8 mouse cellular contexts compared by ENCODE assay signal in genomic region chr2:155051622-155052351, GRCm38 (mm10). TPM values are rescaled to one million over a fixed set of nuclear protein-coding genes. Genes with fewer than 3 reads are reported as not detected.
A peak's percentile ranks its signal among the peaks of the same experiment; 100 is the strongest.
DNase-seq lines count a peak whose midpoint lies in the region; ATAC-seq and TF ChIP-seq lines count a peak whose summit lies in the region.

No protein-coding gene starts in this region.

- WGBS in heart, embryonic 16.5 days: 18% methylated on average over 9 of the region's 9 CpGs
- WGBS in heart, adult 2 months: 15% methylated on average over 9 of the region's 9 CpGs
- 13% methylated on average over 9 of the region's 9 CpGs for WGBS in intestine, embryonic 16.5 days

- no peak for TF ChIP-seq CTCF in heart, adult 2 months (IDR thresholded peaks at IDR 0.05)
- no peak for TF ChIP-seq CTCF in brain, embryonic 14.5 days (IDR thresholded peaks at IDR 0.05; ENCODE audit: borderline replicate concordance, extremely low read depth, insufficient read depth, insufficient read length)

- no peak for ATAC-seq in heart, embryonic 16.5 days (replicated peaks; ENCODE audit: extremely low read depth, insufficient read depth, low FRiP score)
- ATAC-seq in intestine, embryonic 16.5 days: 0 out of 2 replicates have a peak, but pooled peaks have one; percentile 12
- no peak for ATAC-seq in cerebellum, adult (ENCODE audit: insufficient number of reproducible peaks, low FRiP score, low TSS enrichment)

- no peaks in the 10 kb centered on the region for H3K27me3 ChIP-seq in heart, embryonic 16.5 days (ENCODE audit: control insufficient read depth, insufficient read depth, low read length)
- no peaks in the 10 kb centered on the region for H3K27me3 ChIP-seq in heart, adult 2 months (ENCODE audit: control insufficient read depth, insufficient read depth, low read length)
- H3K27me3 ChIP-seq in intestine, embryonic 16.5 days (replicated peaks; ENCODE audit: control insufficient read depth, insufficient read depth, low read length): no peaks in the 10 kb centered on the region
- H3K27me3 ChIP-seq in myocyte (ENCODE audit: control insufficient read depth, insufficient read depth, insufficient read length): no peaks in the 10 kb centered on the region

- peaks cover 11% of the 10 kb centered on the region for H3K4me1 ChIP-seq in heart, embryonic 16.5 days (ENCODE audit: control insufficient read depth, insufficient read depth, low read length)
- H3K4me1 ChIP-seq in heart, adult 2 months (ENCODE audit: control insufficient read depth, insufficient read depth, low read length): peaks cover 8% of the 10 kb centered on the region; the same call in 1 of the 2 replicates
- H3K4me1 ChIP-seq in intestine, embryonic 16.5 days (ENCODE audit: control insufficient read depth, insufficient read depth, low read length): peaks cover 27% of the 10 kb centered on the region

- H3K4me3 ChIP-seq in heart, embryonic 16.5 days (ENCODE audit: low read length): peak overlapping the region; percentile 63
- H3K4me3 ChIP-seq in heart, adult 2 months: no peak overlapping the region; the same call in 1 of the 2 replicates
- peak overlapping the region; percentile 55 for H3K4me3 ChIP-seq in intestine, embryonic 16.5 days (ENCODE audit: low read length)
- H3K4me3 ChIP-seq in myocyte: peak overlapping the region; percentile 36

- no peak overlapping the region for H3ac ChIP-seq in myocyte (ENCODE audit: control insufficient read depth, insufficient read length)

- no peaks in the 10 kb centered on the region for H3K36me3 ChIP-seq in heart, embryonic 16.5 days (ENCODE audit: control insufficient read depth, insufficient read depth)
- no peaks in the 10 kb centered on the region for H3K36me3 ChIP-seq in heart, adult 2 months (ENCODE audit: control insufficient read depth, insufficient read depth, low read length)
- no peaks in the 10 kb centered on the region for H3K36me3 ChIP-seq in intestine, embryonic 16.5 days (ENCODE audit: control insufficient read depth, insufficient read depth, low read length)
- no peaks in the 10 kb centered on the region for H3K36me3 ChIP-seq in myocyte (ENCODE audit: control insufficient read depth, insufficient read depth)

- TF ChIP-seq POLR2A in heart, adult 2 months (IDR thresholded peaks at IDR 0.05; ENCODE audit: insufficient read depth, low read depth, low read length): no peak
- TF ChIP-seq POLR2A in brain, embryonic 14.5 days (IDR thresholded peaks at IDR 0.05; ENCODE audit: borderline replicate concordance, extremely low read depth, insufficient read depth, insufficient read length, poor library complexity, severe bottlenecking): no peak
- TF ChIP-seq POLR2A in myocyte (IDR thresholded peaks at IDR 0.05; ENCODE audit: insufficient read length, low read depth): no peak

- H3K4me2 ChIP-seq in heart, embryonic 16.5 days (ENCODE audit: low read depth, low read length): peak overlapping the region; percentile 99
- peak overlapping the region; percentile 94 for H3K4me2 ChIP-seq in intestine, embryonic 16.5 days (ENCODE audit: low read depth, low read length)
- H3K4me2 ChIP-seq in myocyte (ENCODE audit: low read depth): peak overlapping the region; percentile 95

- intact Hi-C loops in heart, adult 2 months (cut with DNase I): no loop called here

- H3K9ac ChIP-seq in heart, embryonic 16.5 days (ENCODE audit: low read length): peak overlapping the region; percentile 77
- no peak overlapping the region for H3K9ac ChIP-seq in heart, adult 2 months (ENCODE audit: low read depth, low read length)
- peak overlapping the region; percentile 64 for H3K9ac ChIP-seq in intestine, embryonic 16.5 days (ENCODE audit: low read depth, low read length)

- no peaks in the 10 kb centered on the region for H3K9me3 ChIP-seq in heart, embryonic 16.5 days (replicated peaks; ENCODE audit: control insufficient read depth, low read length)
- H3K9me3 ChIP-seq in intestine, embryonic 16.5 days (ENCODE audit: control insufficient read depth, low read length): no peaks in the 10 kb centered on the region

- DNase-seq in heart, adult 2 months: no peak
- DNase-seq in brain, embryonic 14.5 days (ENCODE audit: low read depth): peak; percentile 12
- DNase-seq in embryo, embryonic 10.5 days (ENCODE audit: low spot score): no peak
- no peak for DNase-seq in right cerebral cortex, postnatal 14 days

- no peak for TF ChIP-seq EP300 in heart, adult 2 months (IDR thresholded peaks at IDR 0.05; ENCODE audit: insufficient read depth, low read depth, low read length)

- H3K79me2 ChIP-seq in heart, adult 2 months (replicated peaks; ENCODE audit: control insufficient read depth, insufficient read depth, low read length): no peaks in the 10 kb centered on the region
- H3K79me2 ChIP-seq in myocyte (ENCODE audit: control insufficient read depth, insufficient read depth): no peaks in the 10 kb centered on the region

- peak overlapping the region; percentile 72 for H3K27ac ChIP-seq in heart, embryonic 16.5 days (ENCODE audit: low read length)
- H3K27ac ChIP-seq in heart, adult 2 months: no peak overlapping the region
- peak overlapping the region; percentile 88 for H3K27ac ChIP-seq in intestine, embryonic 16.5 days (ENCODE audit: low read length)

TF ChIP-seq in myocyte, 11 proteins besides CTCF, POLR2A, EP300 and RAD21:
- no peak for TF ChIP-seq REST (IDR thresholded peaks at IDR 0.05; ENCODE audit: insufficient read depth, insufficient read length)
- no peak for TF ChIP-seq MAX (IDR thresholded peaks at IDR 0.05; ENCODE audit: low read depth)
- TF ChIP-seq TCF3 (IDR thresholded peaks at IDR 0.05; ENCODE audit: insufficient read length, low read depth): no peak
- no peak for TF ChIP-seq USF1 (IDR thresholded peaks at IDR 0.05; ENCODE audit: low read depth)
- TF ChIP-seq POLR2AphosphoS2 (IDR thresholded peaks at IDR 0.05; ENCODE audit: insufficient read length, low read depth): no peak
- no peak for TF ChIP-seq MYOD1 (IDR thresholded peaks at IDR 0.05; ENCODE audit: control insufficient read depth in 1 of 3, insufficient read length in 2 of 3, low read depth in 2 of 3)
- no peak for TF ChIP-seq MYOG (IDR thresholded peaks at IDR 0.05; ENCODE audit: control insufficient read depth in 1 of 3, insufficient read depth in 1 of 3, insufficient read length in 2 of 3, low read depth in 2 of 3)
- no peak for TF ChIP-seq TCF12 (IDR thresholded peaks at IDR 0.05; ENCODE audit: insufficient read depth, poor library complexity, severe bottlenecking)
- no peak for TF ChIP-seq SRF (IDR thresholded peaks at IDR 0.05; ENCODE audit: control insufficient read depth, insufficient read length, low read depth)
- TF ChIP-seq CEBPB (IDR thresholded peaks at IDR 0.05; ENCODE audit: insufficient read depth, poor library complexity, severe bottlenecking): no peak

RNA-seq across cellular contexts. Expression of gene Ahcy, which starts 22.5 kb away (rescaled TPM):
- 39.3 and 42.7 TPM in 2 replicates for polyA plus RNA-seq in heart, embryonic 16.5 days (2015; fragmentation: Nextera tagmentation; extraction: Ambion mirVana)
- 10 to 100 TPM; 10.5 to 14.0 TPM for total RNA-seq in heart, adult 2 months (2021)
- polyA plus RNA-seq in heart, adult 2 months (2012; rRNA removed): 22.5 and 30.8 TPM in 2 replicates
- polyA plus RNA-seq in brain, embryonic 14.5 days (2012; rRNA removed): 73.0 and 87.3 TPM in 2 replicates
- 111 and 118 TPM in 2 replicates for polyA plus RNA-seq in intestine, embryonic 16.5 days (2015; fragmentation: Nextera tagmentation; extraction: Ambion mirVana)
- polyA plus RNA-seq in myocyte (2012; fragmentation: generic; extraction: Trizol): 39.7 TPM

RNA-seq across cellular contexts. Expression of gene Gm14226, which starts 33.7 kb away (rescaled TPM):
- 0.24 and 0.36 TPM in 2 replicates for polyA plus RNA-seq in heart, embryonic 16.5 days (2015; fragmentation: Nextera tagmentation; extraction: Ambion mirVana)
- total RNA-seq in heart, adult 2 months (2021): under 1 TPM; 0.16 to 0.20 TPM
- polyA plus RNA-seq in heart, adult 2 months (2012; rRNA removed): 0.16 and 0.18 TPM in 2 replicates
- polyA plus RNA-seq in brain, embryonic 14.5 days (2012; rRNA removed): 0.15 and 0.24 TPM in 2 replicates
- polyA plus RNA-seq in intestine, embryonic 16.5 days (2015; fragmentation: Nextera tagmentation; extraction: Ambion mirVana): 1.7 and 1.9 TPM in 2 replicates
- polyA plus RNA-seq in myocyte (2012; fragmentation: generic; extraction: Trizol): not detected
